Mouse (Mus musculus): ENCODE results near the gene Slc7a7. TPM values are rescaled to one million over a fixed set of nuclear protein-coding genes. Genes with fewer than 3 reads are reported as not detected.
"Not testable (repeated sequence)": the region's sequence is repeated elsewhere in the genome, so short reads cannot be mapped to it uniquely, and the experiment has no call there.

Slc7a7 gene
- polyA plus RNA-seq, 1 experiment: 0.52 TPM

DNA sequence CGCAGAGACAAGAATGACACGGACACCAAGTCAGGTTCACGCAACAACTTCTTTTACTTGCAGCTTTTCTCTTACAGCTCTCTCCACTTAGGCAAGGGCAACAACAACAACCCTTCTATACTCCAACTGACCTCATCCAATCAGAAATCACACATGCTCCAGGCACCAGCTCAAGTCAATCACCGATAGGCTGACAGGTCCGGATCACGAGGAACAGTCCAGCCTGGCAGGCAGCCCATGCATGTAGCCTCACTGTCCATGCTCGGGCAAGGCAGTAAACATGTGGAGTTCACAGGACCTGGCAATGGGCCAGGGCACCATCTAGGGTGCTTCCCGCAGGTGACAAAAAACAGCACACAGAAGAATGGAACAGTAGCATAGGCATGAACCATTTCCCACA, 65.3 kb downstream of the Slc7a7 start:
- Histone ChIP-seq H3K4me1 (ENCODE audit: control insufficient read depth, insufficient read depth, insufficient read length, low read length) (no peaks in the 10 kb centered on the region), H3K27ac (replicated peaks; ENCODE audit: low read depth, low read length) (no peak overlapping the region), H3K4me3 (ENCODE audit: insufficient read depth, low read depth, low read length) (no peak overlapping the region)

DNA sequence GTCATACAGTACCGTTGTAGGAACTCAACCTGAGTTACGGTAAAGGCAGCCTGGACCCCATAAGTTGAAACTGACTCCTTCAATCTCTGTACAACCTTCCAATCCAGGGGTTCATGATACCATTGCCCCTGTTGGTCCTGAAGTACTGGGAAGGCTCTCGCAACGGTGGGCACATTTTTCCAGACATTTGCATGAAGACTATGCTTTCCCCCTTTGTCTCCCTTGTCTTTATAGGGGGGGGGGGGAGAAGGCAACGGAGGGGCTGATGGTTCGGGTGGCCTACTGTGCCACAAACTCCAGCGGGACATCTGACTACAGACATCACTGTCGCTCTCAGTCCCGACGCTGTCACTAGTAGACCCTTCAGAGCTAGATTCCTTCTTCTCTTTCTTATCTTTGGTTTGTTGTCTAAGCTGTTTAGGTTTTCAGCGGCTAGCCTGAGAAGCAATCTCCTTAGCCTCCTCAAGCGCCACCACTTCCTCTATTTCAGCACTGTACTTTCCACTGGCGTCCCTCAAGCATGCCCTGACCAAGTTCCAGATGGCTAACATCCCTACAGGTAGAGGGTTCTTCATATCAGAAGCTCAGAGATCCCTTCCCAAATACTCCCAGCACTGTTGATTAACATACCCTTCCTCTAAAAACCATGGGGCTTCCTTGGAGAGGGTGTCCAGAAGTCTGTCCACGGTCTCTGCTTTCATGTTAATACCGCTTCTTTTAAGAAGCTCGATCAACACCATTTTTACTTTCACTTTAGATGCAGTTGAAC, 66.6 kb downstream of the Slc7a7 start:
- peak overlapping the region; percentile 25 for H3K4me3 ChIP-seq (ENCODE audit: insufficient read depth, low read depth, low read length)
- H3K27ac ChIP-seq (replicated peaks; ENCODE audit: low read depth, low read length); H3K4me1 ChIP-seq (ENCODE audit: control insufficient read depth, insufficient read depth, insufficient read length, low read length): not testable (repeated sequence)

DNA sequence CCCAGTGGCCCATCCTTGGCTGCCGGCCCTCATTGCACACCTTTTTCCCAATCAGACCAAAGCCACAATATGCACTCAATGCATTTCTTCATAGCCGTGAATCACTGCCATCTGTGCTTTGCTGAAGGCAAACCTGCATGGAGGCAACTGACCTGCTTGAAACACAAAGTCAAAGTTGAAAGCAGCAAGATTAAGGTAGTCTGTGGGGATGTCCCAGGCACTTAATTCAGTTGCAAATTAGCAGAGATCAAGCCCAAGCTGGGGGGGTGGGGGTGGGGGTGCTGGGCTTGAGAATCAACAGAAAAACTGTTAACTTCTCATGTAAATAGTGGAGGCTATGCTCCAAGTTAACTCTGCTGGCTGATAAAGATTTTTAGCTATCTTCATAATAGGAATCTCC, 75.8 kb downstream of the Slc7a7 start:
- H3K27ac ChIP-seq (replicated peaks; ENCODE audit: low read depth, low read length); H3K4me1 ChIP-seq (ENCODE audit: control insufficient read depth, insufficient read depth, insufficient read length, low read length): not testable (repeated sequence)

DNA sequence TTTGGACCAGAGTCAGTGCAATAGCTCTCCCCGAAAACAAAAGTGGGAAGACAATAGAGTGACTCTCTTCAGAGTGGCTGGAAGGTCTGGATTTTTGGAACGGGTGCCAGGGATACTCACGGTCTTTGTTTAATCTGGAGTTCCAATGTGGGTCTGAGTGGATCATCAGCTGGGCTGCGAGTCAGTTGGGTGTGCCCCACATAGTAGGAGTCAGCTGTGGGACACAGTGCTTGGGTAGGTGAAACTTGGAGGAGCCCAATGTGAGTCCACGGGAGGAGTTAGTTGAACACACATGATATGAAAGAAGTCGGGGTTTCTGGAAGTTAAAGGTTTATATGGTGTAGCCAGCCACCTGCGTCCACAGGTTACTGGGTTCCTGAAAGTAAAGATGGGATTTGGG, 76.7 kb downstream of the Slc7a7 start:
- Histone ChIP-seq H3K4me1 (ENCODE audit: control insufficient read depth, insufficient read depth, insufficient read length, low read length) (no peaks in the 10 kb centered on the region), H3K27ac (replicated peaks; ENCODE audit: low read depth, low read length) (no peak overlapping the region), H3K4me3 (ENCODE audit: insufficient read depth, low read depth, low read length) (no peak overlapping the region)

More for the DNA sequence above, 75.8 kb downstream of the Slc7a7 start:
- H3K4me3 ChIP-seq (ENCODE audit: insufficient read depth, low read depth, low read length): not testable (repeated sequence)

DNA sequence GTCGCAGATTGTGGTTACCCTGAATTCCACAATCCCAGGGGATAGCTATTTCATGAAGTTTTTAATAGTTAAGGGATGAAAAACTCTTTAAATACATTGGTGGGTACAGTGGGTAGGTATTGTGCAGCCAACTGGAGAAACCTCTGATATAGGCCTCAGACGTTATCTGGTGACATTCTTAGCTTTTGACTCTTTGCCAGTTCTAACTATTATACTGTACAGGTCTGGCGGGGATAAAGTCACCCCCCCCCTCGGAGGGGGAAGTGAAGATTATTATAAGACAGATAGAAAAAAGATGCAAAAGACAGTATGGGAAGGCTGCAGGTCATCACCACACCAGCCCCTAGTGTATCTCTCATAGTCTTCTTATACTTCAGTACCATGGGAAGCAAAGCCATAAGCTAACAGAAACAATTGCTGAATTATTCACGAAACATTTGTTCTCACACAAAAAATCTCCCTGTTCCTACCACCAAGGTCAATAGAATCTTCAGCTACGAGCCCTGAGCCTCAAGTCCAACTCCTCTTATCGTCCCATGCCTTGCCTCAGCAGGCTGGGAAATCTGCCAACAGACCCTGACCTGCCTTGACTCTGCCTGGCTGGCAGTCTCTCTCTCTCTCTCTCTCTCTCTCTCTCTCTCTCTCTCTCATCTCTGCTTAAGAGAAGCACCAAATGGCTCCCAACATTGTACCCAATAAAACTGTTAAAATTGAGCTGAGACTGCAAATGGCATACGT, 84.0 kb downstream of the Slc7a7 start:
- H3K4me1 ChIP-seq (ENCODE audit: control insufficient read depth, insufficient read depth, insufficient read length, low read length): no peaks in the 10 kb centered on the region
- no peak overlapping the region for H3K27ac ChIP-seq (replicated peaks; ENCODE audit: low read depth, low read length)
- no peak overlapping the region for H3K4me3 ChIP-seq (ENCODE audit: insufficient read depth, low read depth, low read length)

DNA sequence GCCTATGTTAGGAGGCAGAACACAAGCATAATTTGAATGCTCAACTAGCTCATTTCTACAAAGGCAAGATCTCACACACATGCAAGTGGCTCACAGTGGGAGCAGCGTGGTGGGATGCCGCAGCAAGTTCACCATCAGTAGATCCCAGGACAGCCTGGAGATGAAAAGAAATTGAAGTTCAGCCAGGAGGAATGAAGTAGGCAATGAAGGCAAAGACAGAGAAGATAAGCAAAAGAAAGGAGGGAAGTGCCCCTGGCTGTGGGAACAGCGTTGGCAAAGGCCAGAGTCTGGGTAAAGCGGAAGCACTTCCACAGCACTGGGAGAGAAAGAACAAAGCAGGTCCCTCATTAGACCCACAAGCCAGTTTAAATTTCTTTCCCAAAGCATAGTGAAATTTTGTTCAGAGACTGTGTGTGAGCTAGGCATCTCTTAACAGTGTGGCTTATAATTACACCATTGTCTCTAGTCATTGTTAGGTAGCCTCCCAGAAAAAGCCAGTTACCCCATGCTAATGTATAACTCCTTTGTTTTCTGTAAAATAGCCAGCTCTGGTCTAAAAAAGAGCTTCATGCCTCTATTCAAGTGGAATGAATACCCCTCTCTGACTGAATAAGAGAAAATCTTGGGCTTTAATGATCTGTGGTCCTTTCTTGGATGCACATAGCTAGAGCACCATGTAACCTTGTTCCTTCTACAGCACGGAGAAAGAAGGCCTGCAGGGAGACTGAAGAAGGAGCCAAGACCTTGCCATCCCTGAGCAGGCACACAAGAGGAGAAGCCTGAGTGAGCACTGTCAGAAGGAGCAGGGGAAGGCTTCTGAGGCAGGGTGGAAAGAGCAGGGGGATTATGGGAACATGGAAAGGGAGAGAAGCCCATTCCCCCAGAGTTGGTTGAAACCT, 85.2 kb downstream of the Slc7a7 start:
- no peak overlapping the region for H3K27ac ChIP-seq (replicated peaks; ENCODE audit: low read depth, low read length)

DNA sequence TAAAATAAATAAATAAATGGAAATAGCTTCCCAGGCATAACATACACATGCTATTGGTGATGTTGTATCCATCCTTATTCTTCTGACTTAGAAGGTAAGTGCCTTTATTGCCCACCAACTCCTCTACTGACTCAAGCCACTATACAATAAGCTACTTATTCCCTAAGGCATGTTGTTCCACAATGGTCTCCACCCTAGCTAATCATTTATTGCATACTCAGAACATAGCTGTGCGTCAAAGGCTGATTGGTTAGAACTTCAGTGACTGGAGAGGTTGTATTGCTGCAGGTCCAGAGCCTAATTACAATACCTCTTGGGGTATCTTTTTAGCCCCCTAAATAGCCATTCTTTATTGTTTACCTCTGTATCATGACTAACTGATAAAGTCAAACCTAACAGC, 86.4 kb downstream of the Slc7a7 start:
- no peak overlapping the region for H3K4me3 ChIP-seq (ENCODE audit: insufficient read depth, low read depth, low read length)
- H3K4me1 ChIP-seq (ENCODE audit: control insufficient read depth, insufficient read depth, insufficient read length, low read length): no peaks in the 10 kb centered on the region
- H3K27ac ChIP-seq (replicated peaks; ENCODE audit: low read depth, low read length): no peak overlapping the region

More for the DNA sequence above, 85.2 kb downstream of the Slc7a7 start:
- H3K4me1 ChIP-seq (ENCODE audit: control insufficient read depth, insufficient read depth, insufficient read length, low read length): no peaks in the 10 kb centered on the region
- no peak overlapping the region for H3K4me3 ChIP-seq (ENCODE audit: insufficient read depth, low read depth, low read length)

DNA sequence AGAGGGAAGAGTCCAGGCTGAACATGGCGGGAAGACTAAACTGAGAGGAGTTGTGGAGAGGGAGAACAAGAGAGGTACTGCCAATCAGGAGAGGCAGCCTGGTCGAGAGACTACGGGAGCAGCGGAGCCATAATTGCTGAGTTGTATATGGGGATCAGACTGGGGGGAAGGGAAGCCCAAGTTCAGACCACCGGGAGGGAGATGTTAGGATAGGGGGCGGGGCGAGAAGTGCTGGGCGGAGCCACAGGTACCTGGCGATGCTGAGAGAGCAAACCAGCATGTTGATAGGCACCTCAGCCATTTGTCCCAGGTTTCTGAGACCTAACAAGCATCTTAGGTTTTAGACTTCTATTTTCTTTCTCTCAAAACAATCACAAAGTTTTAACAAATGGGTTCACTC, 88.4 kb downstream of the Slc7a7 start:
- no peaks in the 10 kb centered on the region for H3K4me1 ChIP-seq (ENCODE audit: control insufficient read depth, insufficient read depth, insufficient read length, low read length)
- H3K27ac ChIP-seq (replicated peaks; ENCODE audit: low read depth, low read length): no peak overlapping the region
- no peak overlapping the region for H3K4me3 ChIP-seq (ENCODE audit: insufficient read depth, low read depth, low read length)

DNA sequence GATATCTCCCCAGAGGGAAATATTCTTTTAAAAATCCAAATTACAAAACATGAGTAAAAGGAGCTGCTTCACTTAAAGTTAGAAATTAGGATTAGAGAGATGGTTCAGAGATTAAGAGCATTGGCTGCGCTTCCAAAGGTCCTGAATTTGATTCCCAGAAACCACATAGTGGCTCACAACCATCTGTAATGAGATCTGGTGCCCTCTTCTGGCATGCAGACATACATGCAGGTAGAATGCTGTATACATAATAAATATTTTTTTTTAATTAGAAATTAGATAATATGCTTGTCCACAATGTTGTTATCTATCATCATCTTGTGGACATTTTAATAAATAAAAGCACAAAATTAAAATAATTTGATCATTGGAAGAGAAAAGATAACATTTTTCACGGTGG, 89.0 kb downstream of the Slc7a7 start:
- Histone ChIP-seq H3K27ac (replicated peaks; ENCODE audit: low read depth, low read length) (no peak overlapping the region), H3K4me1 (ENCODE audit: control insufficient read depth, insufficient read depth, insufficient read length, low read length) (no peaks in the 10 kb centered on the region), H3K4me3 (ENCODE audit: insufficient read depth, low read depth, low read length) (no peak overlapping the region)

DNA sequence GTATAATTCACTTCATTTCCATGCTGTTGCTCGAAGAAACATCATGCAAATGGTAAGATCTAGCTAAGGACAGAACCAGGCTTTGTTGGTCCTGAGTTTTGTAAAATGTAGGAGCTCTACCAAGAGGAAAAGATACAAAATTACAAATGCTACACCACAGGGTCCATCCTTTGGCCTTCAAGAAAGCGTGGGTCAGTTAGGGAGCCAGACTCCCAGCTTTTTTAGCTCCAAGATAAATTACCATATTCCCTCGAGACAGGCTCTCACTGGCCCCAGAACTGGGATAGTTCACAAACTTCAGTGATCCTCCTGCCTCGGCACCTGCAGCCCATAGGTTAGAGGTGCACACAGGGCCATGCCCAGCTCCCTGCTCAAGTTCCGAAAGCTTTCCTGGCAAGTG, 93.1 kb downstream of the Slc7a7 start:
- Histone ChIP-seq H3K4me1 (ENCODE audit: control insufficient read depth, insufficient read depth, insufficient read length, low read length) (no peaks in the 10 kb centered on the region), H3K27ac (replicated peaks; ENCODE audit: low read depth, low read length) (no peak overlapping the region), H3K4me3 (ENCODE audit: insufficient read depth, low read depth, low read length) (no peak overlapping the region)

DNA sequence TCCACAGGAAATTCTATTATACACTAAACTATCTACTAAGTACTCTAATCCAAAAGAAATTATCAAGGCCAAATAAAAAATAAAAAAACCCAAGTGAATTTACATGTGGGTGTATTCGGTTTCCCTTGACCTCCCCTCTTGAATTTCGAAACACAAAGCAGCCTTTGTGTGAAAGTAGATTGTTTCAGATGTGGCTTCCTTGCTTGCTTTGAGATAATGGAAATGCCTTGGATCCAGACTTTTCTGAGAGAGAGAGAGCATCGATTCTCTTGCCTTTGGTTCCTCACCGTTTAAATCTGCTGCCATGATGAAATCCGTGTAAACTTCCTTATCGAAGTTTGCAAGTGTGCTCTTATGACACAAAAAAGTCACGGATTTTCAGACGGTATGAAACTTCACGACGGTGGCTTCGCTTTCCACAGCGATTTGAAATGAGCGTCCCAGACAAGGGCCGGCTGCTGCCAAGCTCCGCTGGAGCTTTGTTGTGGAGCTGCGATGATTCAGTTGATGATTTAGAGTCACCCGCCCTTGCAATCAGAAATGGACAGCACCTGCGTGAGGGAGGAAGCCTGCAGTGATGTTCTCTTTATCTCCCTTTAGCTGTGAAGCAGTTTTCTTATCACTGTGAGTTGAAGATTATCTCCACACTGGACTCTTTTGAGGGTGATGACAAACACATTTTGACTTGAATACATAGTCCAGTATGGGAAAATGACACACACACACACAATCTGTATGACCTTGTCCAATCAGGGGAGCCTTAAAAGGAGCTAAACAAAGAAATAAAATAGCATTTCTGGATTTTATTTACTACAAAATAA, 95.8 kb downstream of the Slc7a7 start:
- no peak overlapping the region for H3K4me3 ChIP-seq (ENCODE audit: insufficient read depth, low read depth, low read length)
- H3K27ac ChIP-seq (replicated peaks; ENCODE audit: low read depth, low read length): no peak overlapping the region
- H3K4me1 ChIP-seq (ENCODE audit: control insufficient read depth, insufficient read depth, insufficient read length, low read length): no peaks in the 10 kb centered on the region

Other genes starting within 250 kb of the Slc7a7 start
- gene Dad1, start 163.7 kb downstream of the Slc7a7 start, polyA plus RNA-seq (2012; ENCODE audit: insufficient read depth, insufficient read length, missing spikeins): 117 and 150 TPM in 2 replicates
- gene Abhd4, start 163.6 kb downstream of the Slc7a7 start, polyA plus RNA-seq (2012; ENCODE audit: insufficient read depth, insufficient read length, missing spikeins): 68.5 and 80.5 TPM in 2 replicates
- not detected in 2 replicates for gene Olfr49, start 132.8 kb downstream of the Slc7a7 start, polyA plus RNA-seq (2012; ENCODE audit: insufficient read depth, insufficient read length, missing spikeins)
- gene Oxa1l, start 56.9 kb downstream of the Slc7a7 start, polyA plus RNA-seq (2012; ENCODE audit: insufficient read depth, insufficient read length, missing spikeins): 121 and 157 TPM in 2 replicates
- 145 and 148 TPM in 2 replicates for gene Mrpl52, start 9.1 kb upstream of the Slc7a7 start, polyA plus RNA-seq (2012; ENCODE audit: insufficient read depth, insufficient read length, missing spikeins)
- 10.8 and 10.9 TPM in 2 replicates for gene Mmp14, start 13.8 kb upstream of the Slc7a7 start, polyA plus RNA-seq (2012; ENCODE audit: insufficient read depth, insufficient read length, missing spikeins)
- 36.5 and 53.8 TPM in 2 replicates for gene Lrp10, start 46.4 kb upstream of the Slc7a7 start, polyA plus RNA-seq (2012; ENCODE audit: insufficient read depth, insufficient read length, missing spikeins)
- gene Rem2, start 58.3 kb upstream of the Slc7a7 start, polyA plus RNA-seq (2012; ENCODE audit: insufficient read depth, insufficient read length, missing spikeins): not detected in 2 replicates
- gene Prmt5, start 99.7 kb upstream of the Slc7a7 start, polyA plus RNA-seq (2012; ENCODE audit: insufficient read depth, insufficient read length, missing spikeins): 20.4 and 25.8 TPM in 2 replicates
- 4.1 and 6.8 TPM in 2 replicates for gene Haus4, start 136.8 kb upstream of the Slc7a7 start, polyA plus RNA-seq (2012; ENCODE audit: insufficient read depth, insufficient read length, missing spikeins)
- 3.1 and 5.6 TPM in 2 replicates for gene Ajuba, start 159.8 kb upstream of the Slc7a7 start, polyA plus RNA-seq (2012; ENCODE audit: insufficient read depth, insufficient read length, missing spikeins)
- gene 4931414P19Rik, start 188.2 kb upstream of the Slc7a7 start, polyA plus RNA-seq (2012; ENCODE audit: insufficient read depth, insufficient read length, missing spikeins): 2.6 and 5.2 TPM in 2 replicates
- 231 and 291 TPM in 2 replicates for gene Psmb5, start 200.2 kb upstream of the Slc7a7 start, polyA plus RNA-seq (2012; ENCODE audit: insufficient read depth, insufficient read length, missing spikeins)
- gene Psmb11, start 203.7 kb upstream of the Slc7a7 start, polyA plus RNA-seq (2012; ENCODE audit: insufficient read depth, insufficient read length, missing spikeins): not detected in 2 replicates
- gene Gm17606, start 223.2 kb upstream of the Slc7a7 start, polyA plus RNA-seq (2012; ENCODE audit: insufficient read depth, insufficient read length, missing spikeins): not detected in 2 replicates
- not detected in 2 replicates for gene Cdh24, start 223.6 kb upstream of the Slc7a7 start, polyA plus RNA-seq (2012; ENCODE audit: insufficient read depth, insufficient read length, missing spikeins)